Mouse (Mus musculus) erythroblast, embryonic 14.5 days (primary cell): ENCODE results near the gene Lrrc15. TPM values are rescaled to one million over a fixed set of nuclear protein-coding genes. Genes with fewer than 3 reads are reported as not detected.

ENCODE experiments used
- H3K27me3 ChIP-seq: 2 replicates; pipeline ENCODE4 v1.6.1; 2012; ENCODE audit warnings: inconsistent platforms; ENCODE audit not compliant: control insufficient read depth
- H3K36me3 ChIP-seq: 2 replicates; pipeline ENCODE4 v1.6.1; 2012; ENCODE audit warnings: mild to moderate bottlenecking, inconsistent platforms; ENCODE audit not compliant: control insufficient read depth
- H3K4me1 ChIP-seq: 2 replicates; pipeline ENCODE4 v1.6.1; 2012; ENCODE audit warnings: inconsistent platforms; ENCODE audit not compliant: control insufficient read depth
- H3K4me3 ChIP-seq: replicated peaks from 2 replicates; pipeline ENCODE3; 2012; ENCODE audit warnings: moderate library complexity, mild to moderate bottlenecking, inconsistent platforms
- H3K9me3 ChIP-seq: 2 replicates; pipeline ENCODE4 v1.6.1; 2012; ENCODE audit warnings: low read length, inconsistent platforms, mixed read lengths; ENCODE audit not compliant: control insufficient read depth
- GATA1 ChIP-seq: IDR thresholded peaks from 2 replicates; pipeline ENCODE4 v1.6.1; 2012; ENCODE audit warnings: low read length, inconsistent platforms, mixed read lengths
- TAL1 ChIP-seq: IDR thresholded peaks from 3 replicates; pipeline ENCODE4 v1.6.1; 2012; ENCODE audit warnings: low read length, inconsistent platforms, mixed read lengths
- polyA plus RNA-seq: library from polyadenylated mRNA; stranded (reverse); fragments of >175 nt; gene quantifications from 2 replicates; pipeline ENCODE4 v1.2.3, GENCODE M21; 2012

Gene Lrrc15
- polyA plus RNA-seq, 1 experiment, result not detected

GRCm38 (mm10) chr16:30263156-30263555, 19.9 kb downstream of the Lrrc15 start:
- Histone ChIP-seq H3K27me3 (no peaks in the 10 kb centered on the region), H3K4me1 (no peaks in the 10 kb centered on the region)
- TF ChIP-seq GATA1, result no peak
- no peak for TF ChIP-seq TAL1

GRCm38 (mm10) chr16:30262664-30263063, 20.4 kb downstream of the Lrrc15 start:
- no peaks in the 10 kb centered on the region; the same call in 1 of the 2 replicates for H3K36me3 ChIP-seq
- H3K9me3 ChIP-seq, result no peaks in the 10 kb centered on the region
- H3K27me3 ChIP-seq, result no peaks in the 10 kb centered on the region
- H3K4me3 ChIP-seq, result no peak overlapping the region
- H3K4me1 ChIP-seq, result no peaks in the 10 kb centered on the region
- no peak for TF ChIP-seq GATA1
- TF ChIP-seq TAL1, result no peak

More at GRCm38 (mm10) chr16:30263156-30263555, 19.9 kb downstream of the Lrrc15 start:
- Histone ChIP-seq H3K36me3 (no peaks in the 10 kb centered on the region; the same call in 1 of the 2 replicates), H3K4me3 (no peak overlapping the region), H3K9me3 (no peaks in the 10 kb centered on the region)

- Histone ChIP-seq H3K4me1 (no peaks in the 10 kb centered on the region), H3K9me3 (no peaks in the 10 kb centered on the region), H3K27me3 (no peaks in the 10 kb centered on the region), H3K36me3 (no peaks in the 10 kb centered on the region; the same call in 1 of the 2 replicates), H3K4me3 (no peak overlapping the region)
- TF ChIP-seq GATA1 (no peak), TAL1 (no peak)
Observed at GRCm38 (mm10) chr16:30262157-30262556, 20.9 kb downstream of the Lrrc15 start.

- H3K4me1 ChIP-seq, result no peaks in the 10 kb centered on the region
- no peaks in the 10 kb centered on the region for H3K9me3 ChIP-seq
- H3K4me3 ChIP-seq, result no peak overlapping the region
- no peaks in the 10 kb centered on the region for H3K27me3 ChIP-seq
- H3K36me3 ChIP-seq, result no peaks in the 10 kb centered on the region; the same call in 1 of the 2 replicates
- TF ChIP-seq GATA1, result no peak
- TF ChIP-seq TAL1, result no peak
Observed at GRCm38 (mm10) chr16:30261341-30261740, 21.7 kb downstream of the Lrrc15 start.

- Histone ChIP-seq H3K4me3 (no peak overlapping the region), H3K4me1 (no peaks in the 10 kb centered on the region), H3K36me3 (no peaks in the 10 kb centered on the region; the same call in 1 of the 2 replicates), H3K27me3 (no peaks in the 10 kb centered on the region), H3K9me3 (no peaks in the 10 kb centered on the region)
- no peak for TF ChIP-seq GATA1
Observed at GRCm38 (mm10) chr16:30260012-30260635, 22.9 kb downstream of the Lrrc15 start.

- Histone ChIP-seq H3K27me3 (no peaks in the 10 kb centered on the region), H3K4me1 (no peaks in the 10 kb centered on the region), H3K4me3 (no peak overlapping the region), H3K36me3 (no peaks in the 10 kb centered on the region; the same call in 1 of the 2 replicates), H3K9me3 (no peaks in the 10 kb centered on the region)
- TF ChIP-seq GATA1 (no peak), TAL1 (no peak)
Observed at GRCm38 (mm10) chr16:30259444-30259843, 23.6 kb downstream of the Lrrc15 start.

- H3K36me3 ChIP-seq, result no peaks in the 10 kb centered on the region; the same call in 1 of the 2 replicates
- no peaks in the 10 kb centered on the region for H3K27me3 ChIP-seq
- no peaks in the 10 kb centered on the region for H3K4me1 ChIP-seq
- no peak overlapping the region for H3K4me3 ChIP-seq
- TF ChIP-seq TAL1 (no peak), GATA1 (no peak)
- H3K9me3 ChIP-seq, result no peaks in the 10 kb centered on the region
Observed at GRCm38 (mm10) chr16:30258441-30258840, 24.6 kb downstream of the Lrrc15 start.

GRCm38 (mm10) chr16:30257718-30258117, 25.3 kb downstream of the Lrrc15 start:
- Histone ChIP-seq H3K9me3 (no peaks in the 10 kb centered on the region), H3K36me3 (no peaks in the 10 kb centered on the region; the same call in 1 of the 2 replicates), H3K4me3 (no peak overlapping the region), H3K27me3 (no peaks in the 10 kb centered on the region), H3K4me1 (no peaks in the 10 kb centered on the region; the same call in 1 of the 2 replicates)
- TF ChIP-seq TAL1, result no peak
- no peak for TF ChIP-seq GATA1

GRCm38 (mm10) chr16:30255061-30255460, 28.0 kb downstream of the Lrrc15 start:
- Histone ChIP-seq H3K4me3 (no peak overlapping the region), H3K9me3 (no peaks in the 10 kb centered on the region), H3K4me1 (peaks cover 8% of the 10 kb centered on the region), H3K27me3 (0 out of 2 replicates have a peak, but pooled peaks cover 4% of the 10 kb centered on the region), H3K36me3 (no peaks in the 10 kb centered on the region; the same call in 1 of the 2 replicates)
- TF ChIP-seq TAL1 (no peak), GATA1 (no peak)
